Mouse (Mus musculus) embryonic stem cell, embryonic (primary cell): ENCODE data around the gene Atad1.

Source experiments
- CTCF ChIA-PET, 4 experiments: fragments of 300-600 bp in 2 of 4; fragments of 350-600 bp in 2 of 4; sonication (Branson Sonifier 250); formaldehyde crosslinking; loops; one replicate each; lab custom pipeline; 2022; ENCODE audit warnings: inconsistent platforms in 2 of 4; lab: Charles Lee
- POLR2A ChIA-PET, 4 experiments: fragments of 300-600 bp in 2 of 4; fragments of 350-600 bp in 2 of 4; sonication (Branson Sonifier 250); formaldehyde crosslinking; loops; one replicate each; lab custom pipeline; 2022; ENCODE audit warnings: antibody characterized with exemption in 4 of 4, inconsistent platforms in 1 of 4; lab: Charles Lee

Atad1 gene

DNA sequence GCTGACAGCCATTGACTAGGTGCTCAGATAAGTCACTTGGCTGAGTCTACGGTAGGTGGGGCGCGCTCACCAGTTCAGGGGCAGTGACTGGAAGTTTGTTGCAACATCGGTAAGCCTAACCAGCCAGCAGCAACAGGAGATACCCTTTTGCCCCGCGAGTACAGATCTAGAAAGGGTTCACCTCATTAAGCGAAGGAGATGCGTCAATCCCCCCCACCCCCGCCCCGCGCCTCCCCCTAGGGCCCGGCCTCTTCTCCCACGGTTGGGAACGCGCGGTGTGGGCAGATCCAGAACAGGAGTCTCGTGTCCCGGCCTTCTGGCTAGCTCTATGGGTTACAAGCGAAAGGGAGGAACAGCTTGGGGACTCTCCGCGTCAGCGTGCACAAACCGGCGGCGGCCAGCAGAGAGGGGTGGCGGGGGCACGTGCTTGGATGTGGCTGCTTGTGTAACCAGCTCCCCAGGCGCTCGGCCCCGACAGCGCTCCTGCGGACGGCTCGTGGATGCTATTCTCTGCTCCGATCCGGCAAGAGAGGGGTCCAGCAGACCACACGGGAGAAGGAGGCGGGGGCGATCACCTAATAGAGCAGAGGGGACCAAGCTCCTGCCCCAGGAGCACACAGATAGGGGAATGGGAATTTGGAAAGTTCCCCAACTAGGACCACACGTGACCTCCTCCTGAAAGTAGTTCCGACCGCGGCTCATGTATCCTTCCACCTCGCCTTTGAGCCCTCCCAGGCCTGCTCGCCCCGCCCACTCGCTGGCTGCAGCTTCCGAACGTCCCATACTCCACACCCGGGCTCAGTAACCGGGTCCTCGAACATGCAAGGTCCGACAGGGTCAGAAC is 16.4 kb upstream of the Atad1 start:
- POLR2A ChIA-PET: interaction anchor here (0.6 to 5.4 kb wide), 94 partner anchors 9 to 635 kb away, joined by 3 to 64 read pairs (median 5); partner anchors contain the start of genes Sgms1 (in 2 of the 4), Atad1 (in 1 of the 4) and Minpp1 (in 1 of the 4)
- CTCF ChIA-PET: interaction anchor here in 2 of 4 experiments (0.6 to 3.0 kb wide), 10 partner anchors 29 to 471 kb away, joined by 3 to 12 read pairs (median 5); no protein-coding TSS in a partner anchor

DNA sequence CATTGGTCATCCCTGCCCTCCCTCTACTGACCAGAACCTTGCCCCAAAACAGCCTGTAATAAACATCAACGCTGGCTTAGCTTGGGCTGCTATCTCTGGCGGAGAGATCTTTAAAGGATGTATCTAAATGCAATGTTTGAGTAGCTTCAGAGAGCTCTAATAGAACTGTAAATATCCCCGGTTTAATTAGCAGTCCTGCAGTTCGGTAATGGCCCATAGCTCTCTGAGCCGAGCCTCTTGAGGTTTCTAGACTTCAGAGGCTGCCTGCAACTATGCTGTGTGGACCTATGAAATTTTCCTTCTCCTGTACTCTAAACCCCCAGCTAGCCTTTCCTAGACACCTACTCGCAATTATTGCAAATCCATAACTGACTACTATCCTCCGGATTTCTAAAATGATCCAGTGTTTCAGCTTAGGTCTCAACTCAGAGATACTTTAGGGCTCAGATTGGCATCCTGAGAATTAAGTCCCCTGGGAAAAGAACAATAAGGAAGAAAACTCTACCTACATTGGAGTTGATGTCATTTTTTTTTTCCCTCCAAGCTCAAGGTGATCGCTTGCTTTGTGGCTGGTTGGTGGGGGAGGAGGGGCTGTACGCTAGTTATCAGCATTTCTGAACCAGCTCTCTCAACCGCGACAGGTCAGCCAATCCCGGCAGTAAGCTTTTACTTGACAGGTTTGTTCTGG is 15.7 kb upstream of the Atad1 start:
- ChIA-PET CTCF (interaction anchor here (0.5 to 3.0 kb wide), 8 partner anchors 12 to 472 kb away, joined by 3 to 12 read pairs (median 3); no protein-coding TSS in a partner anchor), POLR2A (interaction anchor here in 3 of 4 experiments (0.6 to 5.4 kb wide), 70 partner anchors 10 to 627 kb away, joined by 3 to 64 read pairs (median 5); partner anchors contain the start of genes Sgms1 (in 2 of the 3) and Atad1 (in 1 of the 3))

DNA sequence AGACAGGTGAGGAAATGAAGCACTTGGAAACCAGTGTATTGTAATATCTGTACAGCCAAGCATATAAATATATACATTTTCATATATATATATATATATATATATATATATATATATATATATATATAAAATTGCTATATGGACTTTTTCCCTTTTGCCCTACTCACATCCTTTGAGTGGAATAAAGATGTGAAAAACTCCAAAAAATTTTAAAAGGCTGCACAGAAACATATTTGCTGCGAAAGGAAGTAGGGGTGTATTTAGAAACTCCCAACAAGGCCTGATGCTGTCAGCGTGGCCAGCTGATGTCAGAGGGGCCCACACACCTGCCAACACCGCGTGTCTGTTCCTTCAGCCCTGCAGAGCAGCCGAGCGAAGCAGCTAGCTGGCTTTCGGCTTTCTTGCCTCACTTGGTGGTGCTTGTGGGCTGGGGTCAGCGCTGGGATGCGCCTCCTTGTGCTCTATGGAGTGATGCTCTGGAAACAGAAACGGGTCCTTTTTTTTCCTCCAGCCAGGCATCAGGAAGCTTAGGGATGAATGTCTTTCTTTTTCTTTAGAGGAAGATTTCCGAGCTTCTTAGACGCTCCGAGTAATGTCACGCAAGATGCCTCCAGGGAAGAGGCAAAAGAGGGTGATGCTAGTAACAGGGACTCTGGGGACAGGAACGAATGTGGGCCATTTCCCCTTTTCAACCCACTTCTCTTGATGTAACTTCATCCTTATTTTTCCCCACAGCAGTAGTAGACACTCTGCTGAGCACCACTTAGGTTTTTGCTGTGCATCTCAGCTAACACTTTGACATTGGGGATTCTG is 14.8 kb upstream of the Atad1 start:
- CTCF ChIA-PET: interaction anchor here (0.6 to 3.0 kb wide), 6 partner anchors 12 to 472 kb away, joined by 3 to 12 read pairs (median 3); no protein-coding TSS in a partner anchor
- POLR2A ChIA-PET: interaction anchor here in 3 of 4 experiments (0.6 to 5.4 kb wide), 20 partner anchors 9 to 510 kb away, joined by 3 to 64 read pairs (median 16); partner anchors contain the start of gene Atad1 (in 1 of the 3)

DNA sequence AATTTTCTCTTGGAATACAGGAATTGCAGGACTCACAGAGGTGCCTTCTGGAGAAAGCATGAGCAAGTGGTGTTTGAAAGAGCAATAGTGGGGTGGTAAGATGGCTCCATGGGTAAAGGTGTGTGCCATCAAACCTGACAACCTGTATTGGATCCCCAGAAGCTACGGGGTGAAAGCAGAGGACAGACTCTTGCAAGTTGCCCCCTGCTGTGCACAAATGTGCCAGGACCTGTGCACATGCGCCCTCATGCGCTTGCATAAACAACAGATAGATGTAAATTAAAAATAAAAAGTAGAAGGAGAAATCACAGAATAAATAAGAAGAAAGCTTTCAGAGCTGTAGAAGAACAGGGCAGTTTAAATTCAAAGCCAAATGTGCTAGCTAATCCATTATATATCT is 13.8 kb upstream of the Atad1 start:
- ChIA-PET CTCF (interaction anchor here in 1 of 4 experiments (1.4 kb wide), 1 partner anchor 41 kb away, joined by 5 read pairs; no protein-coding TSS in a partner anchor), POLR2A (interaction anchor here in 1 of 4 experiments (0.7 to 5.4 kb wide), 5 partner anchors 16 to 425 kb away, joined by 3 to 62 read pairs (median 41); partner anchors contain the start of gene Atad1)

DNA sequence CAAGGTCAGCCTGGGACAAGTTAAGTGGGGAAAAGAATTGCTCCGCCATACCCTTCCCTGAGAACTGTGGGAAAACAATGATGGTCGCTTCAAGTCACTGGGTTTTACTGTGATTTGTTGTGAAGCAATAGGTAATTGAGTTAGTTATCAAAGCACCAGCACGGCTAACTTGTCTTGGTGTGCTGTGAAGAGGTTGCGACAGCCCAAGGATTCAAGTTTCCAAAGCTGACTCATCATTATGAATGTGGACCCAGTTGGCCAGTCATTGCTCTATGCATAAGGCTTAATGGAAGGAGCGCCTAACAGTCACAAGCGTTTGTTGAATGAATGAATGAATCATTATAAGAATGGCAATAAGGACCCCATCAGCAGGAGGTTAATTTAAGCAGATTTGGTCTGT is 12.8 kb upstream of the Atad1 start:
- CTCF ChIA-PET: interaction anchor here in 3 of 4 experiments (0.6 to 1.4 kb wide), 7 partner anchors 9 to 596 kb away, joined by 3 to 5 read pairs (median 3); no protein-coding TSS in a partner anchor
- POLR2A ChIA-PET: interaction anchor here in 2 of 4 experiments (0.6 to 1.1 kb wide), 3 partner anchors 12 to 131 kb away, joined by 3 to 4 read pairs (median 3); no protein-coding TSS in a partner anchor

DNA sequence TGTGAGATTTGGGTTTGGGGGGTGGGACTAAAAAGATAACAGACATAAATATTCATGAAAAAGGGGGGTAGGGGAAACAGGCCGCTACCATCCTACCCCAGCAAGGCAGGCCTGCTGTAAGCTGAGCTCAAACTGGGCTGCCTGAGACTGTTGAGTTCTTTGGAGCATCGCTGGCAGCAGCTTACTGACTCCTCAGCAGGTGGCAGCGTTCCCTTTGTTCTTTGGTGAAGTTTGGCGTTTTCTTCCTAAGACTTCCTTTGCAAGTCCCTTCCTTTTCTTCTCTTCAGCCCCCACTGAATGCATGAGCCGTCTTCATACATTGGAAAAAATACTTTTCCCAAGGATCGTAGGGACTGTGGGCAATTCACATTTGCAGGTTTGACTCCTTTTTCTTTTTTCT is 9.8 kb upstream of the Atad1 start:
- ChIA-PET POLR2A (interaction anchor here in 2 of 4 experiments (0.6 to 2.4 kb wide), 8 partner anchors 9 to 1443 kb away, joined by 3 to 6 read pairs (median 3); no protein-coding TSS in a partner anchor), CTCF (interaction anchor here in 3 of 4 experiments (0.7 to 1.4 kb wide), 7 partner anchors 10 to 516 kb away, joined by 3 to 9 read pairs (median 5); partner anchors contain the start of gene Atad1 (in 1 of the 3))

DNA sequence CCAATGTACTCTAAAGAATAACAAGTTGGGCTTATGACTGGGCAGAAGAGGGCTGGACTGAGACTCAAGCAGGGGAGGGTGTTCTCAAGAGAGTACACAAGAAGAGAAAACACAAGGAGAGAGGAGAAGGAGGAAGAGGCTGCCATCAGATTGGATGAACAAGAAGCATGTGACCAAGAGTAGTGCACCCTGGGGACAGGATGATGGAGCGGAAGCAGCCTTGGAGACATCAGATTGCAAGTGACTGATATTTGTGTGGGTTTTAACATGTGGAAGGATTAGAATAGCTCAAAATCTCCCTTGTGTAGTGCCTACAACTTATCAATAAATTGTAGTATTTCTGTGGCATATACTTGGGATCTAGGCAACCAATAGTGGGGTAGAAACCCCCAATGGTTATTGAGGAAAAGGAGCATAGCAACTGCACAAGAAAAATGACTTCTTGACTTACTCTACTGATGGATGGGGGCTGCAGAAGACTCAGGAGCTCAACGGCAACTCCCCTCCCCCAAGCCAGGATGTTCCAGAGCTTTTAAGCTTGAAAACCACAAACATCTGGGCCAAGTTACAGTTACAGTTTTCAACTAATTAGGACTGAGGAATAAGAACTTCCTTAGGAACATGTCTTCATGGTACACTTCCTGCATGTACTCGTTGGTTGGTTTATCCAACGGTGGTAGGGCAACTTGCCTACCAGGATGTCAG is 1.2 kb upstream of the Atad1 start:
- POLR2A ChIA-PET: interaction anchor here in 2 of 4 experiments (0.6 to 1.6 kb wide), 3 partner anchors 11 to 15 kb away, joined by 3 to 8 read pairs (median 4); no protein-coding TSS in a partner anchor

DNA sequence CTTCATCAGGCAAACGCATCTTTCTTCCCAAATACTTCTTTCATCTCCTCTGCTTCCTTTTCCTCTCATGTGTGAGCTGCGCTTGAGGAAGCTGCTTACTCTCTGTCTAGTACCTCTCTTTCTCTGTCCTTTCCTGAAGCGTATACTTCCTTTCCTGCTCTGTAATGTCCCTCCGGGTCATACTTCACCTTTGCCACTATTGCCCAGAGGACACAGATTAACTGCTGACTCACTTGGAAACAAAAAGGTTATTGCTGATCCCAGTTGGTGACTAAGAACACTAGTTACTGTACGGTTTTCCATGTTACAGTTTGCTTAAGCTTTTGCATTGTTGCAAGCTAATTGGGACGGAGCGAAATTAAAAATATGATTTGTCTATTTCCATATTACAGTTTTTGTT is 1.7 kb downstream of the Atad1 start:
- ChIA-PET CTCF (interaction anchor here in 1 of 4 experiments (0.6 kb wide), 1 partner anchor 498 kb away, joined by 3 read pairs; no protein-coding TSS in a partner anchor), POLR2A (interaction anchor here in 2 of 4 experiments (0.8 to 4.9 kb wide), 7 partner anchors 7 to 18 kb away, joined by 3 to 41 read pairs (median 4); no protein-coding TSS in a partner anchor)

More for the DNA sequence above, 1.2 kb upstream of the Atad1 start:
- CTCF ChIA-PET: interaction anchor here in 1 of 4 experiments (0.7 kb wide), 1 partner anchor 14 kb away, joined by 3 read pairs; no protein-coding TSS in a partner anchor

DNA sequence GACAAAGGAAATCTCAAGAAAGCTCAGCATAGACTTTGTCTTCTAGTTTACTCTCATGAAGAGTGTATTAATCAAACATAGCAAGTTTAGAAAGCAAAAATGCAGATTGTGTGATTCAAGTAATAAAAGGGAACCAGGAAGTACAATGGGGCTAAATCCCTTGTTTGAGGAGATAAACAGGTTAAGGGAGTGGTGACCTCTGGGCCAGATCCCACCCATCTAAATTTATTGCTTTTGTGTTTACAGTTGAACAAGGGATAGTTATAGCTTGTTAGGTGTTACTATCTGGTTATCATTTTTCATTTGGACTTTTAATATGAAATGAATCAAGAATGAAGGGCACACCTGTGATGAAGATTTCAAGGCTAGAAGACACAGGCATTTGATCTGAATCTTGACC is 6.7 kb downstream of the Atad1 start:
- POLR2A ChIA-PET: interaction anchor here in 1 of 4 experiments (1.3 to 1.5 kb wide), 2 partner anchors 14 to 23 kb away, joined by 4 to 5 read pairs; no protein-coding TSS in a partner anchor

DNA sequence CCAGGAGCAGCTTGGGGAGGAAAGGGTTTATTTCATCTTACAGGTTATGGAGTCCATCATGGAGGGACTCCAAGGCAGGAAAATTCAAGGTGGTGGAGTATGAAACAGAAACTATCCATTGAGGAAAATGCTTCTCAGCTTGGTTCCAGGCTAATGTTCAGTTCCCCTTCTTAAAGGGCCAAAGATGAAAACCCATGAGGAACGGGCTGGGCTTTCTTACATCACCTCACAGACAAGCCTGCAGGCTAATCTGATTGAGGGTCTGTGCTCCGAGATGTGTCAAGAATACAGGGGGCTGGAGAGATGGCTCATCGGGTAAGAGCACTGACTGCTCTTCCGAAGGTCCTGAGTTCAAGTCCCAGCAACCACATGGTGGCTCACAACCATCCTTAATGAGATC is 9.8 kb downstream of the Atad1 start:
- POLR2A ChIA-PET: interaction anchor here in 1 of 4 experiments (0.6 to 1.1 kb wide), 2 partner anchors 9 to 19 kb away, joined by 3 read pairs; no protein-coding TSS in a partner anchor
- CTCF ChIA-PET: no interaction called here

More for the DNA sequence above, 6.7 kb downstream of the Atad1 start:
- CTCF ChIA-PET: no interaction called here

DNA sequence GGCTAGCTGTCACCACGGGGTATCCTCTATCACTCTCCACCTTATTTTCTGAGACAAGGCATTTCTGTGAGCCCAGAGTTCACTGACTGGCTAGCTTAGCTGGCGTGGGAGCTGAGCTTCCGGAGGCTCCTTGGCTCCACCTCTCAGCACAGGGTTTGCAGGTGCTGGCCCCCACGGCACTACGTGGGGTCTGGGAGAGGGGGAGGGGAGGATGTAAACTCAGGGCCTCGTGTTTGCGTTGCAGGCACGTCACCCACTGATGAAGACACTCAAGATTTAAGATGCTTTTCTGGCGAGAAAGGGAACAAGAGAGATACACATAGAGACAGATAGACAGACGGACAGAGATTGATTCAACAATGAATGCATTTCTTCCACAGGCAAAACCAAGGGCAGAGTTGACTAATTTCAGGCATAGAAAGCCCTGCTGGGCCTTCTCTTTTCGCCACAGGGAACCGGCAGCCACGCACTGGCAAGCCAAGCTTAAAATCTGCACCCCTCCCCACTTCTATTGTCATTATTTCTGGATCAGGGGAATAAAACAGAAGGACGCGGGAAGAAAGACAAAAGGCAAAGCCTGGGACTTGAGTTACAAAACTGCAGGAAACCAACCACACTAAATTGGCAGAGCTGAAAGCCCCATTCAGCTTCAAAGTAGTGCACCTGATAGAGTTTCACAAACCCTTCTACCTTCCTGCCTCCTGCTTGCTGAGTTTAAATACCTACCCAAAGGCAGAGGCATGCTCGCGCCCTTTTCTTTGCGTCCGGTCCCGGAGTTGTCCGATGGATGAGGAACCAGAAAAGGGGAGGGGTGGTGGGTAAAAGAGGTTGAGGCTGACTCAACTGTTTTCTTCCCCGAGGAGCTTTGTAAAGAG is 12.9 kb downstream of the Atad1 start:
- ChIA-PET CTCF (interaction anchor here (0.7 to 2.2 kb wide), 9 partner anchors 8 to 570 kb away, joined by 3 to 11 read pairs (median 3); partner anchors contain the start of gene Pten (in 1 of the 4)), POLR2A (interaction anchor here in 3 of 4 experiments (0.7 to 4.2 kb wide), 28 partner anchors 9 to 520 kb away, joined by 3 to 60 read pairs (median 4); partner anchors contain the start of gene Pten (in 2 of the 3))

DNA sequence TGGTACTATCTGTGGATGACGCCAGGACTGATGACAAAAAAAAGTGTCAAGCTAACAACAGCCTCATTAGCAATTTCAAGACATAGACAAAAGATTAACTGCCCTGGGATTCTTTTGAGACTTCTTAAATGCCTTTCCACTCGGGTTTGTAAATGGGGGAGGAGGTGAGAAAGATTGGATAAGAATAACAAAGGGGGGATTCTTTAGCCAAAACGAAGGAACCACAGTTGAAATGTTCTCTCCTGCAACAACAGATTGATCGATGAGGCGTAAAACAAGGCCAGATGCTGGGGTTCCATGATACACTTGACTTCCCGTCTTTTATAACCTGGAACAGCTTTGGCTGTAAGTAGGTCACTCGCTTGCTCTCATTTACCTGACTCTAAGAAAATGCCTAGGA is 15.8 kb downstream of the Atad1 start:
- ChIA-PET CTCF (interaction anchor here in 3 of 4 experiments (0.5 to 1.0 kb wide), 4 partner anchors 11 to 503 kb away, joined by 3 to 8 read pairs (median 4); no protein-coding TSS in a partner anchor), POLR2A (interaction anchor here in 2 of 4 experiments (1.0 to 1.7 kb wide), 4 partner anchors 11 to 33 kb away, joined by 3 to 9 read pairs (median 4); partner anchors contain the start of gene Pten (in 1 of the 2))

DNA sequence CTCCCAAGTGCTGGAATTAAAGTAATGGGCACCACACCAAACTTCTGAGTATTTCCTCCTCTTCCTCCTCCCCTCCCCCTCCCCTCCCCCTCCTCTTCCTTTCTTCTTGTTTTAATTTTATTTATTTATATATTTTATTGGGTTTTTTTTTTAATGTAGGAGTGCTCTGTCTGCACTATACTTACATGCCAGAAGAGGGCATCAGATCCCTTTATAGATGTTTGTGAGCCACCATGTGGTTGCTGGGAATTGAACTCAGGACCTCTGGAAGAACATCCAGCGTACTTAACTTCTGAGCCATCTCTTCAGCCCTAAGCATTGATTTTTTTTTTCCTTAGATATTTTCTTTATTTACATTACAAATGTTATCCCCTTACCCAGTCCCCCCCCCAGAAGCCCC is 19.3 kb downstream of the Atad1 start:
- CTCF ChIA-PET: interaction anchor here (0.6 to 1.2 kb wide), 8 partner anchors 36 to 507 kb away, joined by 3 to 20 read pairs (median 4); no protein-coding TSS in a partner anchor
- POLR2A ChIA-PET: interaction anchor here in 2 of 4 experiments (0.7 kb wide), 4 partner anchors 10 to 645 kb away, joined by 3 to 8 read pairs (median 4); no protein-coding TSS in a partner anchor

DNA sequence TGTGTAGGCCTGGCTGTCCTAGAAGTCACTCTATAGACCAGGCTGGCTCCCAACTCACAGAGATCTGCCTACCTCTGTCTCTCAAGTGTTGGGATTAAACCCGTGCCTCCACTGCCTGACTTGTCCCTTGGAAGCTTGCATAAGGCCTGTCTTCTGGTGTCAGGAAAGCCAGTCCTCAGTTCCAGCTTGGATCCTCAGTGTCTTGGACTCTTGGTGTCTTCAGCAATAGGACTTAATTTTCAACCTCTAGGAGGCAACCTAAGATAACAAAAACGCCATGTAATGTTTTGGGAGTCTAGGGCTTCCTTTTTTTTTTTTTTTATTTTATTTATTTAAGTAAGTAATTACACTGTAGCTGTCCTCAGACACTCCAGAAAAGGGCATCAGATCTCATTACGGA is 22.0 kb downstream of the Atad1 start:
- POLR2A ChIA-PET: interaction anchor here in 2 of 4 experiments (0.7 kb wide), 2 partner anchors 248 to 395 kb away, joined by 3 to 4 read pairs; no protein-coding TSS in a partner anchor
- CTCF ChIA-PET: interaction anchor here in 2 of 4 experiments (0.5 to 2.2 kb wide), 5 partner anchors 90 to 581 kb away, joined by 3 to 7 read pairs (median 6); no protein-coding TSS in a partner anchor
